8 mouse cellular contexts compared by ENCODE assay signal in genomic region chr6:101366809-101367602, GRCm38 (mm10). TPM values are rescaled to one million over a fixed set of nuclear protein-coding genes. Genes with fewer than 3 reads are reported as not detected.
DNase-seq lines count a peak whose midpoint lies in the region; ATAC-seq and TF ChIP-seq lines count a peak whose summit lies in the region.

No protein-coding gene starts in this region.

- H3K36me3 ChIP-seq in heart, embryonic 12.5 days, result peaks cover under 1% of the 10 kb centered on the region

- H3K4me3 ChIP-seq in gastrocnemius, adult 2 months, result no peak overlapping the region
- H3K4me3 ChIP-seq in heart, embryonic 12.5 days, result no peak overlapping the region

- no peak for DNase-seq in gastrocnemius, adult 2 months
- DNase-seq in gastrocnemius, adult 8-10 months (ENCODE audit: low spot score in 2 of 2), result no peak
- DNase-seq in ZHBTc4 (ENCODE audit: low read depth, low spot score), result peak; percentile 34
- peak; percentile 62 for DNase-seq in kidney, postnatal 10 days
- DNase-seq in gastrocnemius, postnatal 14 days, result no peak
- no peak for DNase-seq in right cerebral cortex, adult 2 months (ENCODE audit: low spot score in 2 of 2)

- H3K27ac ChIP-seq in gastrocnemius, adult 2 months, result peak overlapping the region; percentile 46
- peak overlapping the region; percentile 77 for H3K27ac ChIP-seq in heart, embryonic 12.5 days (ENCODE audit: poor library complexity, severe bottlenecking)

- no peak for TF ChIP-seq CTCF in gastrocnemius, adult 2 months (IDR thresholded peaks at IDR 0.05)

- no peaks in the 10 kb centered on the region for H3K27me3 ChIP-seq in heart, embryonic 12.5 days (replicated peaks)

- peaks cover 71% of the 10 kb centered on the region for H3K4me1 ChIP-seq in heart, embryonic 12.5 days (replicated peaks)

- peak overlapping the region; percentile 44 for H3K4me2 ChIP-seq in heart, embryonic 12.5 days

- 0 out of 2 replicates have a peak overlapping the region, but pooled peaks have one; percentile 38 for H3K9ac ChIP-seq in heart, embryonic 12.5 days

- H3K9me3 ChIP-seq in heart, embryonic 12.5 days (replicated peaks), result no peaks in the 10 kb centered on the region

- intact Hi-C loops in gastrocnemius, adult 2 months (cut with DNase I), result no loop called here
- intact Hi-C loops in gastrocnemius, postnatal 14 days (cut with DNase I; ENCODE audit: low total_unique reads), result no loop called here

- WGBS in heart, embryonic 12.5 days, result 30% methylated on average over 9 of the region's 9 CpGs

- peak; percentile 46; the same call in 1 of the 2 replicates for ATAC-seq in heart, embryonic 12.5 days (ENCODE audit: insufficient number of reproducible peaks, low FRiP score)
- ATAC-seq in megakaryocyte-erythroid progenitor cell, adult 5-6 weeks (replicated peaks; ENCODE audit: low FRiP score, low TSS enrichment, poor library complexity, severe bottlenecking), result no peak

RNA-seq across cellular contexts. Expression of gene Pdzrn3, which starts 10.7 kb away (rescaled TPM):
- 100 to 1,000 TPM in 1 of 2 experiments, 10 to 100 TPM in 1; 96.6 to 104 TPM for total RNA-seq in gastrocnemius, adult 2 months (2021)
- total RNA-seq in gastrocnemius, adult 8-10 months (2022), result 100 to 1,000 TPM; 112 to 145 (median 128) TPM
- 13.6 and 14.0 TPM in 2 replicates for polyA plus RNA-seq in heart, embryonic 12.5 days (2016; fragmentation: Nextera tagmentation; extraction: Ambion mirVana)
- 1.6 TPM in 1 of 2 replicates, not detected in the other for total RNA-seq in megakaryocyte-erythroid progenitor cell, adult 5-6 weeks (2014; fragmentation: Nextera tagmentation)
- not detected in 2 replicates for total RNA-seq in megakaryocyte-erythroid progenitor cell, adult 5-6 weeks (2017)
- total RNA-seq in gastrocnemius, postnatal 14 days (2021), result 10 to 100 TPM; 29.1 to 33.5 TPM

Comparison
In these comparisons a context has a peak if more than half of its experiments do, and no peak if none do; other contexts are left out.
1. DNase-seq: peak in ZHBTc4 (single experiment) and kidney, postnatal 10 days (single experiment); none in gastrocnemius, adult 2 months (single experiment), gastrocnemius, adult 8-10 months (0 of 2), gastrocnemius, postnatal 14 days (single experiment) and right cerebral cortex, adult 2 months (0 of 2).
2. RNA of gene Pdzrn3, which starts 10.7 kb away (total RNA-seq): 112 to 145 TPM in gastrocnemius, adult 8-10 months, 96.6 to 104 TPM in gastrocnemius, adult 2 months and 29.1 to 33.5 TPM in gastrocnemius, postnatal 14 days; 1.6 TPM in megakaryocyte-erythroid progenitor cell, adult 5-6 weeks; every median in the first group is over 10 times any median in the second.